Mouse (Mus musculus): ENCODE data around the gene Adam12. TPM values are rescaled to one million over a fixed set of nuclear protein-coding genes. Genes with fewer than 3 reads are reported as not detected.

Adam12 gene
- polyA plus RNA-seq, 1 experiment from 2014 or later: 7.3 TPM

DNA sequence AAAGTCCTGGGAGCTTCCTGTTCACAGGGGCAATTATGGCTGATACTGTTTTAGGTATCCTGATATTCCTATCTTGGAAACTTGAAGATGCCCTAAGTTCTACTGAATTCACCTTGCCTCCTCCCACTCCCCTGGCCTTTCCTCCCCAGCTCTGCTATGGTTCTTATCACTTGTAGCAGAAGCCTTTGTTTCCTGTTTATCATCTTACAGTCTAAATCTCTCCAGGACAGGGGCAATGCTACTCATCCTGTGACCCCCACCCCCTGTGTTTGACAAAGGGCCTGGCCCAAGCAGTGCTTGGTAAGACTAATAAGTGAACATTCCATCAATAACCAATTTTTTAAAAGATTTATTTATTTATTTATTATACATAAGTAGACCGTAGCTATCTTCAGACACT is 8.6 kb upstream of the Adam12 start:
- ATAC-seq (ENCODE audit: low FRiP score, low read depth): no peak
- Histone ChIP-seq H3K4me1 (no peaks in the 10 kb centered on the region), H3K9me3 (no peaks in the 10 kb centered on the region), H3K27me3 (peaks cover 67% of the 10 kb centered on the region), H3K9ac (no peak overlapping the region), H3K4me2 (replicated peaks) (no peak overlapping the region), H3K27ac (no peak overlapping the region), H3K36me3 (no peaks in the 10 kb centered on the region), H3K4me3 (no peak overlapping the region)
- 91% methylated on average over 1 of the region's 1 CpGs for WGBS

GRCm38 (mm10) chr7:134238863-134239262 is 6.9 kb upstream of the Adam12 start:
- H3K4me1 ChIP-seq: no peaks in the 10 kb centered on the region
- no peak overlapping the region for H3K4me3 ChIP-seq
- H3K36me3 ChIP-seq: no peaks in the 10 kb centered on the region
- no peaks in the 10 kb centered on the region for H3K9me3 ChIP-seq
- WGBS: 93% methylated on average over 3 of the region's 3 CpGs
- no peak for ATAC-seq (ENCODE audit: low FRiP score, low read depth)
- no peak overlapping the region for H3K9ac ChIP-seq
- H3K4me2 ChIP-seq (replicated peaks): no peak overlapping the region
- no peak overlapping the region for H3K27ac ChIP-seq
- H3K27me3 ChIP-seq: peaks cover 63% of the 10 kb centered on the region

DNA sequence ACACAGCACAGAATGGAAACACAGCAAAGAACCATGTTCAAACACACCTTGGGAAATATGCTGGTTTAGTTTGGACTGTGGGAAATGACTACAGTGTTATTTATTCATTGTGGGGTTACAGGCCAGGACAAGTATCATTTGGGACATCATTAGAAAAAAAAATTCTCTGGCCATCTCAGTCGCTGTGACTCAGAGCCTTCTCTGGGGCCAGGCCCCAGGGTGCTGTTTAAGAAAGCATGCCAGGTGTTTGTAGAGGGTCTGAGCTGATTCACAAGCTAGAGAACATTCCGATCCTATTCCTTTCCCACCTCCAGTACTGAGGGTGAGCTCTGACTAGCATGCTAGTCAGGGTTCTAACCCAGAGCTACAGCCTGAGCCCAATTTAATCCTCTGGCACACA is 5.4 kb upstream of the Adam12 start:
- Histone ChIP-seq H3K27me3 (peaks cover 64% of the 10 kb centered on the region), H3K4me2 (replicated peaks) (no peak overlapping the region), H3K9ac (no peak overlapping the region), H3K4me3 (no peak overlapping the region), H3K9me3 (no peaks in the 10 kb centered on the region), H3K27ac (no peak overlapping the region), H3K36me3 (no peaks in the 10 kb centered on the region), H3K4me1 (peaks cover 4% of the 10 kb centered on the region)
- 51% methylated on average over 2 of the region's 2 CpGs for WGBS
- ATAC-seq (ENCODE audit: low FRiP score, low read depth): no peak

DNA sequence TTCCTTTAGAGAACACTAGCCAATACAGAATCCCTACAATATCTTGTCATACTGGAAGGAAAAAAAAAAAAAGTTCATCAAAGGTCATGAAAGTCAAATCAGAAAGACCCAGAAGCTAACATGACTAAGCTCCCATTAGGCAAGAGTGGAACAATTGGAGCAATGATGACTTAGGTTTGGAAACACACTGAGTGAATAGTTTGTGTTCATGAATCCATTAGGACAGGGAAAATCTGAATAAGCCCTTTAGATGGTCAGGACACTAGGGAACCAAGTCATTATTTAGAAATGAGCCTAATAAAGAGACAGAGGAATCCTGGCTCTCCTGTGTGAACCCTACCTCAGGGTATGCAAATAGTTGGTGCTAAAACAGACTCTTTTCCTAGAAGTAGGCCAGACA is 4.8 kb upstream of the Adam12 start:
- no peak overlapping the region for H3K27ac ChIP-seq
- H3K27me3 ChIP-seq: peaks cover 60% of the 10 kb centered on the region
- no peaks in the 10 kb centered on the region for H3K36me3 ChIP-seq
- H3K9me3 ChIP-seq: no peaks in the 10 kb centered on the region
- no peak for ATAC-seq (ENCODE audit: low FRiP score, low read depth)
- no peak overlapping the region for H3K4me3 ChIP-seq
- H3K9ac ChIP-seq: no peak overlapping the region
- H3K4me1 ChIP-seq: peaks cover 11% of the 10 kb centered on the region
- no peak overlapping the region for H3K4me2 ChIP-seq (replicated peaks)

GRCm38 (mm10) chr7:134235552-134235951 is 3.6 kb upstream of the Adam12 start:
- no peak overlapping the region for H3K4me3 ChIP-seq
- H3K4me2 ChIP-seq (replicated peaks): no peak overlapping the region
- WGBS: 85% methylated on average over 2 of the region's 2 CpGs
- peaks cover 15% of the 10 kb centered on the region for H3K4me1 ChIP-seq
- no peaks in the 10 kb centered on the region for H3K36me3 ChIP-seq
- no peak overlapping the region for H3K9ac ChIP-seq
- H3K9me3 ChIP-seq: no peaks in the 10 kb centered on the region
- no peak for ATAC-seq (ENCODE audit: low FRiP score, low read depth)
- H3K27me3 ChIP-seq: peaks cover 60% of the 10 kb centered on the region
- H3K27ac ChIP-seq: no peak overlapping the region

GRCm38 (mm10) chr7:134230708-134231107 is 1.2 kb downstream of the Adam12 start:
- Histone ChIP-seq H3K27me3 (peaks cover 70% of the 10 kb centered on the region), H3K9ac (no peak overlapping the region), H3K4me1 (peaks cover 32% of the 10 kb centered on the region), H3K36me3 (no peaks in the 10 kb centered on the region), H3K9me3 (no peaks in the 10 kb centered on the region), H3K4me2 (replicated peaks) (no peak overlapping the region), H3K27ac (no peak overlapping the region), H3K4me3 (no peak overlapping the region)
- WGBS: 85% methylated on average over 3 of the region's 3 CpGs
- no peak for ATAC-seq (ENCODE audit: low FRiP score, low read depth)

DNA sequence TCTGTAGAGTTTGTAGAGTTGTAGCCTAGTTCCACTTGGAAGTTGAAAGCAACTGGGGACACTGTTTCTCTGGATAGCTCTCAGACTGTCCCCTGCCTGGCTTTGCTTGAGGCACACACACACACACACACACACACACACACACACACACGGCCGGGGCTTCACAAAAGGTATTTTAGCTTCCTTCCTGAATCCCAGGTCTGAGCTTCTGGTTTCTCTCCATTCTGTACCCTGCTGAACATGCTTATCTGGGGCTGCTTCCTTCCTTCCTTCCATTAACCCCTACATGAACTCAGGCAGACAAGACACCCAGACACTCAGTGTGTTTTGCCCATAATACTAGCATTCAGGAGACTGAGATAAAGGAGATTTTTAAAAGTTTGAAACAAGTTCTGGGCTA is 2.0 kb downstream of the Adam12 start:
- WGBS: 63% methylated on average over 2 of the region's 2 CpGs

DNA sequence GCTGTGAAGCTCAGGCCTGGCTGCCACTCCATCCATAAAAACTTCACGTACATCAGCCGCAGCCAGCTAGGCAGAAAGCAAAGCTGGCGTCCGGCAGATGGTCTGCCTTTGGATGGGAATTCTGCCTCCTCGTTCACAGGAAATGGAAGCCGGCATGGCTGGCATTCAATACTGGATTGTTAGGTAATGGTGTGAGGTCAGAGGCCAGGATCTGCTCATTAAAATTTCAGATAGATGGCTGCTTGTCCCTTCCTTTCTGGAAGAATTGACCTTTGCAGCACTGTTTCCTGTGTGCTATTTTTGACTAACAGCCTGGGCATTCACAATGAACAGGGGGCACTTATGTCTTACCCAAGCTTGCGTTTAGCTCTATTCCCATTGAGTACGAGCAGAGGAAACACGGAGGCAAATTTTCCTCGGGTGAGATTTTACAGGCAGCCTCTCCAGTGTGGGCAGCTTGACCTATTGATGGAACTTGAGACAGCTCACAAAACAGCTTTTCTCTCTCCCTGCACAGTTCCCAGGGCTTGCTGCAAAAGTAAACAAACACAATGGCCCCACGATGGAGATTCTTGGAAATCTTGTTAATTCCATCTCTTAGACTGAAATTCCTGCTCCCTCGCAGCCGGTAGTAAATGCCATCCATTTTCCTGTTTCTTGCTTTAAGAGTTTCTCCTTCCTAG is 4.0 kb downstream of the Adam12 start:
- H3K4me3 ChIP-seq: no peak overlapping the region
- H3K27ac ChIP-seq: peak overlapping the region; percentile 10; the same call in 1 of the 2 replicates
- ATAC-seq (ENCODE audit: low FRiP score, low read depth): no peak
- H3K27me3 ChIP-seq: peaks cover 77% of the 10 kb centered on the region
- no peaks in the 10 kb centered on the region for H3K36me3 ChIP-seq
- 25% methylated on average over 13 of the region's 13 CpGs for WGBS
- H3K4me2 ChIP-seq (replicated peaks): 0 out of 2 replicates have a peak overlapping the region, but pooled peaks have one; percentile 1
- H3K9ac ChIP-seq: no peak overlapping the region
- H3K9me3 ChIP-seq: no peaks in the 10 kb centered on the region
- peaks cover 45% of the 10 kb centered on the region for H3K4me1 ChIP-seq

More for the DNA sequence above, 2.0 kb downstream of the Adam12 start:
- peaks cover 38% of the 10 kb centered on the region for H3K4me1 ChIP-seq
- H3K9me3 ChIP-seq: no peaks in the 10 kb centered on the region
- H3K27me3 ChIP-seq: peaks cover 79% of the 10 kb centered on the region
- no peak overlapping the region for H3K27ac ChIP-seq
- no peaks in the 10 kb centered on the region for H3K36me3 ChIP-seq
- H3K9ac ChIP-seq: no peak overlapping the region
- H3K4me2 ChIP-seq (replicated peaks): no peak overlapping the region
- H3K4me3 ChIP-seq: no peak overlapping the region
- no peak for ATAC-seq (ENCODE audit: low FRiP score, low read depth)

GRCm38 (mm10) chr7:134227101-134227500 is 4.8 kb downstream of the Adam12 start:
- no peak for ATAC-seq (ENCODE audit: low FRiP score, low read depth)
- Histone ChIP-seq H3K4me1 (peaks cover 38% of the 10 kb centered on the region), H3K9me3 (no peaks in the 10 kb centered on the region), H3K4me2 (replicated peaks) (no peak overlapping the region), H3K4me3 (no peak overlapping the region), H3K36me3 (no peaks in the 10 kb centered on the region), H3K9ac (no peak overlapping the region), H3K27me3 (peaks cover 75% of the 10 kb centered on the region), H3K27ac (no peak overlapping the region)
- WGBS: 72% methylated on average over 4 of the region's 4 CpGs

GRCm38 (mm10) chr7:134226231-134226630 is 5.7 kb downstream of the Adam12 start:
- 80% methylated on average over 3 of the region's 3 CpGs for WGBS

GRCm38 (mm10) chr7:134224741-134225612 is 7.0 kb downstream of the Adam12 start:
- Histone ChIP-seq H3K4me1 (peaks cover 30% of the 10 kb centered on the region), H3K36me3 (no peaks in the 10 kb centered on the region), H3K4me2 (replicated peaks) (peak overlapping the region; percentile 97), H3K27ac (peak overlapping the region; percentile 56), H3K27me3 (peaks cover 61% of the 10 kb centered on the region), H3K9me3 (no peaks in the 10 kb centered on the region), H3K4me3 (peak overlapping the region; percentile 70), H3K9ac (peak overlapping the region; percentile 75)
- under 1% methylated on average over 78 of the region's 90 CpGs for WGBS
- ATAC-seq (ENCODE audit: low FRiP score, low read depth): peak; percentile 63

More at GRCm38 (mm10) chr7:134226231-134226630, 5.7 kb downstream of the Adam12 start:
- no peak overlapping the region for H3K9ac ChIP-seq
- H3K4me2 ChIP-seq (replicated peaks): no peak overlapping the region
- no peak overlapping the region for H3K27ac ChIP-seq
- no peaks in the 10 kb centered on the region for H3K9me3 ChIP-seq
- no peak overlapping the region for H3K4me3 ChIP-seq
- H3K36me3 ChIP-seq: no peaks in the 10 kb centered on the region
- no peak for ATAC-seq (ENCODE audit: low FRiP score, low read depth)
- H3K4me1 ChIP-seq: peaks cover 30% of the 10 kb centered on the region
- peaks cover 73% of the 10 kb centered on the region for H3K27me3 ChIP-seq

- no peaks in the 10 kb centered on the region for H3K9me3 ChIP-seq
- H3K36me3 ChIP-seq: no peaks in the 10 kb centered on the region
- peak overlapping the region; percentile 75 for H3K9ac ChIP-seq
- peaks cover 57% of the 10 kb centered on the region for H3K27me3 ChIP-seq
- H3K4me3 ChIP-seq: peak overlapping the region; percentile 70
- H3K4me2 ChIP-seq (replicated peaks): peak overlapping the region; percentile 97
- H3K4me1 ChIP-seq: peaks cover 30% of the 10 kb centered on the region
- 0% methylated on average over 13 of the region's 14 CpGs for WGBS
- peak overlapping the region; percentile 56 for H3K27ac ChIP-seq
- no peak; the same call in 1 of the 2 replicates for ATAC-seq (ENCODE audit: low FRiP score, low read depth)
Observed at GRCm38 (mm10) chr7:134224421-134224740, 7.6 kb downstream of the Adam12 start.
